ENCODE assay signal across 31 mouse cellular contexts in the genomic region with DNA sequence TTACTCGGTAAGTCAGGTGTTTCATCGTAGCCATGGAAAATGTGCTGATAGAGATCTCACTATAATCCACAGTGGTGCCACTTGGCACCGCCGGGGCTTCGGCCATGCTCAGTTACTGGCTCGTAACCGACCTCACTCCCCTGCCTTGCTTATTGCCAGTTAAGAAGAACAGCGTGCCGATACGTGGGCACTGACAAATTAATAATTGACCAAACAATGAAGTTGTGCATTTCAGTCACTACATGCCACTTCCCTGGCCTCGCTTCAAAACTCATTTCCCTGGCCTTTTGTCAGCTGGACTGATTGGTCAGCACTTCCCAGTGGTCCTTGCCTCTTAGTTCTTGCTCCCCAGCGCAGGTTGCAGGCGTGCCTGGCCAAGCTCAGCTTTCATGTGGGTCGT. TPM values are rescaled to one million over a fixed set of nuclear protein-coding genes. Genes with fewer than 3 reads are reported as not detected.
A peak's percentile ranks its signal among the peaks of the same experiment; 100 is the strongest.
DNase-seq lines count a peak whose midpoint lies in the region; ATAC-seq and TF ChIP-seq lines count a peak whose summit lies in the region.
"Had no signal": no experiment of that assay in that cellular context is flagged by ENCODE, and none has a peak within 500 bp of the region (broad histone marks: within the 10 kb centered on the region; RNA-seq: fewer than 3 reads in every experiment).

No protein-coding gene starts in this region.

- H3K4me2 ChIP-seq in kidney, embryonic 16.5 days (replicated peaks; ENCODE audit: low read depth, low read length) = peak overlapping the region; percentile 18
- H3K4me2 ChIP-seq: embryonic facial prominence, embryonic 15.5 days; heart, embryonic 12.5 days; hindbrain, embryonic 13.5 days; limb, embryonic 13.5 days; liver, embryonic 11.5 days; midbrain, embryonic 12.5 days; neural tube, embryonic 12.5 days had no signal

- peak; percentile 72 for DNase-seq in kidney, adult 18-20 months
- DNase-seq in kidney, postnatal 36 days = peak; percentile 75 to 86
- DNase-seq in testis, postnatal 14 days (ENCODE audit: low spot score) = no peak
- DNase-seq: adrenal gland, adult 2 months; adrenal gland, postnatal 36 days; B cell, adult 2 months; heart, adult 2 months; heart, postnatal 4 days; lung, postnatal 36 days; right cerebral cortex, adult 18-20 months; spleen, adult 18-20 months; thymus, adult 18-20 months; thymus, postnatal 36 days had no signal

- no peak overlapping the region for H3K27ac ChIP-seq in kidney, embryonic 16.5 days (ENCODE audit: low read length)
- H3K27ac ChIP-seq: embryonic facial prominence, embryonic 10.5 days; embryonic facial prominence, embryonic 15.5 days; heart, adult 2 months; hindbrain, embryonic 13.5 days; layer of hippocampus, adult 2 months; left cerebral cortex, adult 2 months; limb, embryonic 13.5 days; midbrain, embryonic 12.5 days; neural tube, embryonic 12.5 days had no signal

- H3K36me3 ChIP-seq in E14TG2a.4 (ENCODE audit: insufficient read depth, low read length) = no peaks in the 10 kb centered on the region
- no peaks in the 10 kb centered on the region for H3K36me3 ChIP-seq in kidney, embryonic 16.5 days (ENCODE audit: insufficient read depth, low read length)
- H3K36me3 ChIP-seq: embryonic facial prominence, embryonic 10.5 days; embryonic facial prominence, embryonic 15.5 days; heart, embryonic 12.5 days; hindbrain, embryonic 13.5 days; limb, embryonic 13.5 days; midbrain, embryonic 12.5 days; neural tube, embryonic 12.5 days had no signal

- no peaks in the 10 kb centered on the region for H3K9me3 ChIP-seq in E14TG2a.4 (ENCODE audit: low read length)
- H3K9me3 ChIP-seq in kidney, embryonic 16.5 days (ENCODE audit: low read length) = no peaks in the 10 kb centered on the region
- H3K9me3 ChIP-seq: embryonic facial prominence, embryonic 10.5 days; embryonic facial prominence, embryonic 15.5 days; hindbrain, embryonic 13.5 days; limb, embryonic 13.5 days; midbrain, embryonic 12.5 days; neural tube, embryonic 12.5 days had no signal

- H3K4me1 ChIP-seq in E14TG2a.4 (replicated peaks; ENCODE audit: low read depth, low read length) = peaks cover 6% of the 10 kb centered on the region; the same call in 1 of the 2 replicates
- no peaks in the 10 kb centered on the region for H3K4me1 ChIP-seq in kidney, embryonic 16.5 days (ENCODE audit: insufficient read depth, low read length)
- H3K4me1 ChIP-seq: embryonic facial prominence, embryonic 10.5 days; embryonic facial prominence, embryonic 15.5 days; heart, embryonic 12.5 days; hindbrain, embryonic 13.5 days; limb, embryonic 13.5 days; midbrain, embryonic 12.5 days; neural tube, embryonic 12.5 days had no signal

- 70% methylated on average over 14 of the region's 14 CpGs for WGBS in kidney, embryonic 16.5 days

- TF ChIP-seq CTCF in E14TG2a.4 (conservative IDR thresholded peaks at IDR 0.05; ENCODE audit: low read length) = no peak

- H3K27me3 ChIP-seq in E14TG2a.4 (ENCODE audit: insufficient read depth, low read length) = peaks cover 13% of the 10 kb centered on the region
- no peaks in the 10 kb centered on the region for H3K27me3 ChIP-seq in kidney, embryonic 16.5 days (ENCODE audit: insufficient read depth, low read length)
- H3K27me3 ChIP-seq: embryonic facial prominence, embryonic 15.5 days; neural tube, embryonic 12.5 days had no signal

- peak overlapping the region; percentile 5; the same call in 1 of the 2 replicates for H3K4me3 ChIP-seq in E14TG2a.4 (replicated peaks; ENCODE audit: low read length)
- H3K4me3 ChIP-seq in kidney, embryonic 16.5 days (ENCODE audit: low read length) = no peak overlapping the region
- H3K4me3 ChIP-seq: embryonic facial prominence, embryonic 10.5 days; embryonic facial prominence, embryonic 15.5 days; heart, adult 2 months; heart, embryonic 12.5 days; hindbrain, embryonic 13.5 days; layer of hippocampus, adult 2 months; left cerebral cortex, adult 2 months; limb, embryonic 13.5 days; megakaryocyte, embryonic 14.5 days; midbrain, embryonic 12.5 days; myocyte; neural tube, embryonic 12.5 days had no signal

- peak; percentile 42; the same call in 1 of the 2 replicates for ATAC-seq in kidney, embryonic 16.5 days (ENCODE audit: low FRiP score, low TSS enrichment)
- no peak for ATAC-seq in megakaryocyte progenitor cell, adult 5-6 weeks (replicated peaks; ENCODE audit: poor library complexity)
- ATAC-seq: activated CD4-positive, CD25-positive, alpha-beta regulatory T cell, adult 4 months; forebrain, embryonic 14.5 days; intestine, embryonic 16.5 days had no signal

- no peak overlapping the region for H3K9ac ChIP-seq in kidney, embryonic 16.5 days (replicated peaks; ENCODE audit: low read length)
- H3K9ac ChIP-seq: embryonic facial prominence, embryonic 15.5 days; heart, embryonic 12.5 days; hindbrain, embryonic 13.5 days; limb, embryonic 13.5 days; midbrain, embryonic 12.5 days; neural tube, embryonic 12.5 days had no signal

RNA-seq across cellular contexts. Expression of a gene that starts 12.8 kb away (rescaled TPM):
- polyA plus RNA-seq in kidney, embryonic 16.5 days (2015; fragmentation: Nextera tagmentation; extraction: Ambion mirVana) = 117 and 118 TPM in 2 replicates
- total RNA-seq in megakaryocyte progenitor cell, adult 5-6 weeks (2015) = 24.8 and 25.9 TPM in 2 replicates
- 40.3 and 47.1 TPM in 2 replicates for total RNA-seq in megakaryocyte progenitor cell, adult 5-6 weeks (2017)

RNA-seq across cellular contexts. Expression of a gene that starts 22.1 kb away (rescaled TPM):
- polyA plus RNA-seq in kidney, embryonic 16.5 days (2015; fragmentation: Nextera tagmentation; extraction: Ambion mirVana) = 11.0 and 14.2 TPM in 2 replicates
- total RNA-seq in megakaryocyte progenitor cell, adult 5-6 weeks (2015) = 13.6 and 22.0 TPM in 2 replicates
- 4.0 and 7.0 TPM in 2 replicates for total RNA-seq in megakaryocyte progenitor cell, adult 5-6 weeks (2017)
